Mouse (Mus musculus) liver, adult 2 months (tissue): ENCODE data around the gene Tas2r121. TPM values are rescaled to one million over a fixed set of nuclear protein-coding genes. Genes with fewer than 3 reads are reported as not detected.

Experiments used
- DNase-seq: peaks from one replicate; pipeline ENCODE4 v3.0.0-alpha.2; 2011; ENCODE audit warnings: low read depth, low spot score; ENCODE audit errors: extremely low read depth
- H3K27ac ChIP-seq: fragments of 200-500 bp; replicated peaks from 2 replicates; pipeline ENCODE4 v1.5.1; 2012; ENCODE audit warnings: low read depth, mild to moderate bottlenecking, control low read depth, inconsistent platforms, low read length; ENCODE audit not compliant: insufficient read depth
- H3K27me3 ChIP-seq: fragments of 200-500 bp; 2 replicates; pipeline ENCODE4 v1.6.1; 2012; ENCODE audit warnings: mild to moderate bottlenecking, moderate library complexity, low read length, inconsistent platforms; ENCODE audit not compliant: control insufficient read depth, insufficient read depth
- H3K36me3 ChIP-seq: fragments of 200-500 bp; 2 replicates; pipeline ENCODE4 v1.6.1; 2012; ENCODE audit warnings: low read length, inconsistent platforms; ENCODE audit not compliant: control insufficient read depth, insufficient read depth
- H3K4me1 ChIP-seq: fragments of 200-500 bp; 2 replicates; pipeline ENCODE4 v1.6.1; 2011; ENCODE audit warnings: low read length; ENCODE audit not compliant: control insufficient read depth, insufficient read depth
- H3K4me3 ChIP-seq: fragments of 200-500 bp; 2 replicates; pipeline ENCODE4 v1.5.1; 2011; ENCODE audit warnings: low read depth, mild to moderate bottlenecking, control low read depth, low read length, moderate library complexity; ENCODE audit not compliant: insufficient read depth
- H3K79me2 ChIP-seq: fragments of 200-500 bp; 2 replicates; pipeline ENCODE4 v1.6.1; 2012; ENCODE audit warnings: inconsistent platforms, mild to moderate bottlenecking, low read length, moderate library complexity; ENCODE audit not compliant: control insufficient read depth, insufficient read depth
- H3K9ac ChIP-seq: fragments of 200-500 bp; 2 replicates; pipeline ENCODE4 v1.6.1; 2012; ENCODE audit warnings: low read depth, mild to moderate bottlenecking, control low read depth, inconsistent platforms, low read length
- CTCF ChIP-seq: fragments of 200-500 bp; IDR thresholded peaks from 2 replicates; pipeline ENCODE4 v1.5.1; 2011; ENCODE audit warnings: low read depth, low read length, control low read depth
- POLR2A ChIP-seq: fragments of 200-500 bp; IDR thresholded peaks from 2 replicates; pipeline ENCODE4 v1.6.1; 2011; ENCODE audit warnings: low read length, control low read depth; ENCODE audit not compliant: insufficient read depth; ENCODE audit errors: extremely low read depth
- WGBS: fragments of 180-500 bp; shearing (Covaris S2); methylation state at CpG from one replicate; pipeline ENCODE4 v1.1.7; 2018; 5-methylcytosine and 5-hydroxymethylcytosine counted together
- polyA plus RNA-seq: library from polyadenylated mRNA; depleted of rRNA; stranded (reverse); fragments of >200 nt; gene quantifications from 2 replicates; pipeline ENCODE4 v1.2.3, GENCODE M21; 2012; rRNA removed
- total RNA-seq: library from RNA; depleted of rRNA; stranded (reverse); fragments of >200 nt; gene quantifications from 2 replicates; pipeline ENCODE4 v1.2.3, GENCODE M21; 2014; rRNA removed

Gene Tas2r121
- total and polyA plus RNA-seq, 2 experiments: not detected

- H3K36me3 ChIP-seq: no peaks in the 10 kb centered on the region
- no peak for TF ChIP-seq POLR2A
- no peak for TF ChIP-seq CTCF
- H3K4me3 ChIP-seq: no peak within 1 kb of the TSS
- no peaks in the 10 kb centered on the region for H3K4me1 ChIP-seq
- no peak within 1 kb of the TSS for H3K27ac ChIP-seq
- 70% methylated on average over 1 of the region's 1 CpGs for WGBS
- no peaks in the 10 kb centered on the region for H3K79me2 ChIP-seq
- H3K27me3 ChIP-seq: no peaks in the 10 kb centered on the region
- no peak within 1 kb of the TSS for H3K9ac ChIP-seq
- DNase-seq: no peak
Observed at GRCm38 (mm10) chr6:132651426-132651825, 49.4 kb downstream of the Tas2r121 start, which contains the start of gene A630073D07Rik. TSS of gene A630073D07Rik (minus strand) at chr6:132651526.

Other genes with a start within 250 kb of the Tas2r121 start
- gene Prh1, start 131.2 kb downstream of the Tas2r121 start, total RNA-seq: not detected in 2 replicates
- gene Prh1, start 131.2 kb downstream of the Tas2r121 start, polyA plus RNA-seq: not detected in 2 replicates
- gene Prp2, start 105.1 kb downstream of the Tas2r121 start, total RNA-seq: not detected in 2 replicates
- gene Prp2, start 105.1 kb downstream of the Tas2r121 start, polyA plus RNA-seq: not detected in 2 replicates
- gene A630073D07Rik, start 49.5 kb downstream of the Tas2r121 start, total RNA-seq: not detected in 2 replicates
- not detected in 2 replicates for gene A630073D07Rik, start 49.5 kb downstream of the Tas2r121 start, polyA plus RNA-seq
- gene Tas2r120, start 44.1 kb downstream of the Tas2r121 start, total RNA-seq: not detected in 2 replicates
- gene Tas2r120, start 44.1 kb downstream of the Tas2r121 start, polyA plus RNA-seq: not detected in 2 replicates
- not detected in 2 replicates for gene Tas2r122, start 10.9 kb upstream of the Tas2r121 start, total RNA-seq
- gene Tas2r122, start 10.9 kb upstream of the Tas2r121 start, polyA plus RNA-seq: not detected in 2 replicates
- gene Tas2r115, start 37.0 kb upstream of the Tas2r121 start, total RNA-seq: not detected in 2 replicates
- gene Tas2r115, start 37.0 kb upstream of the Tas2r121 start, polyA plus RNA-seq: not detected in 2 replicates
- not detected in 2 replicates for gene Tas2r124, start 53.7 kb upstream of the Tas2r121 start, total RNA-seq
- not detected in 2 replicates for gene Tas2r124, start 53.7 kb upstream of the Tas2r121 start, polyA plus RNA-seq
- gene Tas2r102, start 61.1 kb upstream of the Tas2r121 start, total RNA-seq: not detected in 2 replicates
- gene Tas2r102, start 61.1 kb upstream of the Tas2r121 start, polyA plus RNA-seq: not detected in 2 replicates
- not detected in 2 replicates for gene Tas2r136, start 77.2 kb upstream of the Tas2r121 start, total RNA-seq
- not detected in 2 replicates for gene Tas2r136, start 77.2 kb upstream of the Tas2r121 start, polyA plus RNA-seq
- not detected in 2 replicates for gene Tas2r117, start 101.8 kb upstream of the Tas2r121 start, total RNA-seq
- gene Tas2r117, start 101.8 kb upstream of the Tas2r121 start, polyA plus RNA-seq: not detected in 2 replicates
- gene Tas2r123, start 146.1 kb upstream of the Tas2r121 start, total RNA-seq: not detected in 2 replicates
- gene Tas2r123, start 146.1 kb upstream of the Tas2r121 start, polyA plus RNA-seq: not detected in 2 replicates
- not detected in 2 replicates for gene Tas2r116, start 154.4 kb upstream of the Tas2r121 start, total RNA-seq
- not detected in 2 replicates for gene Tas2r116, start 154.4 kb upstream of the Tas2r121 start, polyA plus RNA-seq
- not detected in 2 replicates for gene Tas2r110, start 167.0 kb upstream of the Tas2r121 start, total RNA-seq
- not detected in 2 replicates for gene Tas2r110, start 167.0 kb upstream of the Tas2r121 start, polyA plus RNA-seq
- not detected in 2 replicates for gene Tas2r113, start 192.0 kb upstream of the Tas2r121 start, total RNA-seq
- gene Tas2r113, start 192.0 kb upstream of the Tas2r121 start, polyA plus RNA-seq: not detected in 2 replicates
- gene Tas2r125, start 208.6 kb upstream of the Tas2r121 start, total RNA-seq: not detected in 2 replicates
- not detected in 2 replicates for gene Tas2r125, start 208.6 kb upstream of the Tas2r121 start, polyA plus RNA-seq